Mouse (Mus musculus) cerebellum, postnatal 10 days (tissue): ENCODE measurements around the gene Ndc80.
"Not testable (repeated sequence)": the region's sequence is repeated elsewhere in the genome, so short reads cannot be mapped to it uniquely, and the experiment has no call there.

Experiments
- DNase-seq, 2 experiments: peaks; one replicate each; pipeline ENCODE4 v3.0.0; 2021; ENCODE audit warnings: mixed read lengths in 2 of 2

The Ndc80 gene

GRCm38 (mm10) chr17:71526711-71527564, at the start of gene Ndc80:
TSS of gene Ndc80 (minus strand) at chr17:71526857.
- DNase-seq, result peak; percentile 95 to 97

DNA sequence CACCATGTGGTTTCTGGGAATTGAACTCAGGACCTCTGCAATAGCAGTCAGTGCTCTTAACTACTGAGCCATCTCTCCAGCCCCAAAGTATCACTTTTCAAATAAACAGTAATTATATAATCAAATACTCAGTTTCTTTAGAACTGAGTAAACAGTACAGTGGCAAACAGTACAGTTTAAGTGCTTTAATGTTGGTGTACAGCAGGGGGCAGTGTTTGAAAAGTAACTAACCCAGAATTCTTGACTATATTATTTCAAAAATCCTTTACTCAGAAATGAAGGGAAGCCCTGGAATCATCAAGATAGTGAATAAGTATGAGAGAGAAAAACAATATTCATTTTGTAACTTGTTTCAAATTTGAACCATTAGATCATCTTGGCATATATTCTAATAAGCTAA, 35.0 kb upstream of the Ndc80 start:
- peak; percentile 64 to 72 for DNase-seq

DNA sequence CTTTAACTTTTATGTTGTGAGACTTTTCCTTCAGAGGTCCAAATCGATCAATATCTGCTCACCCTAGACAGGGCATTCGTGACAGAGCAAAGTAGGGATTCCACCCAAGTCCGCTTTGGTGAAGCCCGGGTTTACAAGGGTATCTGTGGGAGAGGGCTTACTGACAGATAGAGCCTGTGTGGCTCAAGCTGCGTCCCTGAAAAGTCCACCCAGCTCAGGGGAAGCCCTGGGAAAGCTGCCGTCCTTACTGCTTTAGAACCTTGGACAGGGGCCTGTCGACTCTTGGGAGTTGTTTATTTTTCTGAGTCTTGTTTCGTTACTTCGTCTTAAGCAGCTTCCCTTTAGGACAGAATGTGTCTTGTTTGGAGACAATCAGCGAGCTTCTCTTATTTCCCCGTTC, 26.2 kb upstream of the Ndc80 start:
- peak in 1 of 2 experiments; percentile 4 for DNase-seq

GRCm38 (mm10) chr17:71551757-71552451, 25.2 kb upstream of the Ndc80 start, which contains the start of gene Spdya:
TSS of gene Spdya (plus strand) at chr17:71552061.
- peak; percentile 93 to 95 for DNase-seq

GRCm38 (mm10) chr17:71551350-71551749, 24.7 kb upstream of the Ndc80 start:
- DNase-seq, result no peak

GRCm38 (mm10) chr17:71548586-71548985, 21.9 kb upstream of the Ndc80 start:
- DNase-seq, result peak; percentile 38 to 68

GRCm38 (mm10) chr17:71537164-71537563, 10.5 kb upstream of the Ndc80 start:
- DNase-seq, result no peak

- not testable (repeated sequence) for DNase-seq
Observed at GRCm38 (mm10) chr17:71535595-71535994, 8.9 kb upstream of the Ndc80 start.

GRCm38 (mm10) chr17:71528042-71528441, 1.4 kb upstream of the Ndc80 start:
- no peak for DNase-seq

DNA sequence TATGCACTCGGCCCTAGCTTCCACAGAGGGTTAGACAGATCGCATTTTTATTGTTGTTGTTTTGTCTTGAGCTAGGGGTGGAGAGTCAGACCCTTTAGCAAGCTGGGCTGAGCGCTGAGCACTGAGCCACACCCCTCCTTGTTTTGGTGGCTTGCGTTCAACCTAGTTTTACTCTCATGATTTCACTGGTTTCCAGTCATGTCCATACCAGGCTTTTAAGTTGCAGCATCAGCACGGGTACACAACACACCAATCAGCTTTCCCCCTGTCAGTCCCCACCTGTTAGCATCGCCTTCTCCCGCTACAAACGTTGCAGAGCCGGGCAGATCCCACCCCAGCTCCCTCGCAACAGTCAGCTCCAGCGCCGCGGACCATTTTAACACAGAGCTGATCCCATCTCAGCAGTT, 352 bp downstream of the Ndc80 start:
- no peak for DNase-seq

GRCm38 (mm10) chr17:71510297-71510696, 16.4 kb downstream of the Ndc80 start:
- no peak for DNase-seq

DNA sequence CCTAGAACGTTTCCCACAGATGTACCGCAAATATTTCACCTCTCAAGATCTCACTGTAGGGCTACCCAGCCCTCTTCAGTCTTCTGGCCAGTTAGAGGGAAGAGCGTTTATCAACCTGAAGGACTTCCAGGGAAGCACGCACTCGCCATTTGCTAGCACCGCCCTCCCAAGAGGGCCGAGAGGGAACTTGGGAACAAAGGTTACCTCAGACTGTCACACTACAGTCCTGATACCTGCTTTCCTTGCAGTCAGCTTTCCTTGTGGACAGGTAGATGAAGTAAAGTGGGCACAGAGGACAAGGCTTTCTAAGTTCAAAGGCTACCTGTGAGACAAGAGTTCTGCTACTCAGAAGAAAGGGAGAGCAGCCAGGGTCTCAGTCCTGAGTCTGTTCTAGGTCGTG, 19.8 kb downstream of the Ndc80 start:
- DNase-seq, result no peak

- DNase-seq, result no peak
Observed at GRCm38 (mm10) chr17:71495784-71496183, 30.9 kb downstream of the Ndc80 start.

DNA sequence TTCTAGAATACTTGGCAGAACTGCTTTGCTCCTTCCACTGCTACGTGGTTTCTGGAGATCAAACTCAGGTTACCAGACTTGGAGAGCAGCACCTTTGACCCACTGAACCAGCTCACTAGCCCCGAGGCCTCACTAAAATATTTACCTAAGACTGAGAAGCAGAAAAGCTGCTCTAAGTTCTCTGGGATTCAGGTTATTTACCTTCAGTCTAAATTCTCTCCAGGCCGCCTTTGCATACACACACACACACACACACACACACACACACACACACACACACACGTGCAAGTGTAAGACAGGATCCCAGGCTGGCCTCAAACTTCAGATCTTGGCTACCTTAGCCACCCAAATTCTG, 35.3 kb downstream of the Ndc80 start:
- DNase-seq, result no peak

DNA sequence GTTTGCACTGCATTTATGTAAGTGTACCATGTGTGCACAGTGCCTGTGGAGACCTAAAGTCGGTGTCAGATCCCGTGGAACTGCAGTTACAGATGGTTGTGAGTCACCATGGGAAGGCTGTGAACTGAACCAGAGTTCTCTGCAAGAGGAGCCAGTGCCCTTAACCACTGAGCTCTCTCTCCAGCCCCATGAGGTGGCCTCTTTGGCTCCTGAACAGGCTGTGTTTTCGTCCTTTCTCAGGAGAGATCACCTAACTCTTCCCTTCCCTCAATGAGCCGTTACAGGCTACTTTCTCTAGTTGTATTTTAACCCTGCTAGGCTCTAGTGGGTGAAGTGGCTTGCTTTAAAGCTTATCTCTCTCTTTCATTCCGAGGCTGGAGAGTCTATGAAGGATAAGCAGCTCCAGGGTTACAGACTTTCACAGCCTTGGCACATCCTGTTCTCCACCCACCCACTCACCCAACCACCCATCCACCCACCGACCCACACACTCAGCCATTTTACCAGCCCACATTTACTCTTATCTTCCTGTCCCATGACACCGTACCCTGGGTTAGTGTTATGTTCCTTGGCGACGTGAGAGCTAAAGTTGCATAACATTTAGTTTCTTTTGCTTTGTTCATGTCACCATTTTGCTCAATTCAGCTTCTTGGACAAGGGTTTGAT, 35.9 kb downstream of the Ndc80 start:
- DNase-seq, result no peak

DNA sequence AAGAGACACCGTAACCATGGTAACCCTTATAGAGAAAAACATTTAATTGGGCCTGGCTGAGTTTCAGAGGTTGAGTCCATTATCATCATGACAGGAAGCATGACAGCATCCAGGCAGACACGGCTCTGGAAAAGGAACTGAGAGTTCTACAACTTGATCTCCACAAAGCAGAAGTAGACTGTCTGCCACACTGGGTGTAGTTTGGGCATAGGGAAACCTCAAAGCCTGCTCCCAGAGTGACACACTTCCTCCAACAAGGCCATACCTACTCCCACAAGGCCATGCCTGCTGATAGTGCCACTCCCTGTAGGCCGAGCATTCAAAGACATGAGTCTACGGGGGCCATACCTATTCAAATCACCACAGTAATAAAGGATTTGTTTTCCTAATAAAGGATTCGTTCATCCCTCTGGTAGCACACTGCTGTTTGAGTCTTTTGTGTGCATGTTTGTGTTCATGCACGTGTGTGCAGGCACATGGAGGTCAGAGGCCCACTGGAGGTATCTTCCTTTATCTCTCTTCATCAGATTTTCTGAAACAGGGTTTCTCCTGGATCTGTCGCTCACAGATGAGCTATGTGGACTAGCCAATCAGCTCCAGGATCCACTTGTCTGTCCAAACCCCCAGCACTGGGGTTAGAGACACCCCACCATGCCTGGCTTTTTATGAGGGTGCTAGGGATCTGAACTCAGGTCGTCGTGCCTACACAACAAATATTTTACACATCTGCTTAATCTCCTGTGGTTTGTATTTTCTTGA, 36.8 kb downstream of the Ndc80 start:
- DNase-seq, result no peak

DNA sequence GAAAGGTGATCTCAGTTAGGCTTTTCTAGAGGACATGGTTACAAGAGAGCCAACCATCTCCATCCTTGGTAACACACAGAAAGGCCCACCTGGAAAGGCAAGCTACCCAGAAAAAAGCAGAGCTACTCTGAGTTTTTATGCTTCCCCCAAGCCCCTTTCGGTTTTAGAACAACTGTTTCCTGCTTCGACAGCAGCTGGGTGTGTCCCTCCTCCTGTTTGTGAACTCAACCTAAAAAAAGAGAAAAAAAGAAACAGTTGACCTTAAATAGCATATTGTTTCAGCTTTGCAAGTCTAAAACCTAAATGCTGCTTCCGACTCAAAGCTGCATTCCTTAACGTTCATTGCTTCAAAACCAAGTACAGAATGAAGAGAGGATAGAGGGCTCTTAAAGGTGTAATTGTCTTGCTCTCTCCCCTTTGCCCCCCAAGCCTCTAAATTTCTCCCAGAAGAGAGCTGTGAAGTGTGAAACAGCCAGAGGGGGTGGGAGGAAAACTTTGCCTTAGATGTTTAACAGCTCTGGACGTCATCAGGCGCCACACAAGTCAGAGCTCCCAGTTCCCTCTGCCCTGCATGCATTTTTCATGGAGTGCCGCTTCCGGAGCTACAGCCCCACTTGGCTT, 40.3 kb downstream of the Ndc80 start:
- no peak for DNase-seq

- no peak for DNase-seq
Observed at GRCm38 (mm10) chr17:71485791-71486230, 40.8 kb downstream of the Ndc80 start.

GRCm38 (mm10) chr17:71484711-71485110, 41.9 kb downstream of the Ndc80 start:
- no peak for DNase-seq

DNA sequence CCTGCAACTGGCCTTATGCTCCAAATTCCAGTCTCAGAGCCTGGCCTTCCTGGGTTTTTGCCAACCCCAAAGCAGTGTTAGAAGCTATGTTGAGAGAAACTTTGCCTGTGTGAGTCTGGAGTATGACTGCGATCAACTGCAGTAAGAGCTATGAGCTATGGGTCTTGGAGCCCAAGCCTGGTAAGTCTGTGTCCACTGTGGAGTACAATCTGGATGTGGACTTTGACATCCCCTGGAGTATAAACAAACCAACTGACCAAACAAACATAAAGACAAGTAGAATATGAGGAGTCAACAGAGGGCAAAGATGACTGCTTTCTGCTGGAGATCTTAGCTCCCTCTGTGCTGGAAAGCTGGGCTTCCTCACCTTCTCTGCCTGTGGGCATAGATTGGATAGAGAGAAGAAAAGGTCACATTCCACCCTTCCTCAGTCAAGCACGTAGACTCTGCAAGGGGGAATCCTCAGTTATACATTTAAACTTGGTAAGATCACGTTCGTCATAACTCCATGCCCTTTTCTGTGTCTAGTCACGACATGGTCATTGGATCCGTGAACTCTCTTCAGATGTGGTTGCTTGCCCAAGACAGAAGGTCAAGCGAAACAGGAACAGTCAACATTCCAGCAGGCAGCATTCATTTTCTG, 43.1 kb downstream of the Ndc80 start:
- no peak for DNase-seq

- no peak for DNase-seq
Observed at GRCm38 (mm10) chr17:71479381-71479901, 47.2 kb downstream of the Ndc80 start.
